Mouse (Mus musculus) CD4-positive, CD25-positive, alpha-beta regulatory T cell, adult 4 months (primary cell): Measurements from ENCODE around the gene Pde1a. TPM values are rescaled to one million over a fixed set of nuclear protein-coding genes. Genes with fewer than 3 reads are reported as not detected.

Experiments
- ATAC-seq: one replicate; pipeline ENCODE4 v1.8.0; 2017
- polyA plus RNA-seq, 2 experiments: library from polyadenylated mRNA; unstranded; fragments of 100-300 nt; shearing (Covaris generic); gene quantifications; one replicate each; pipeline ENCODE4 v1.2.1; 2017

Pde1a gene
- polyA plus RNA-seq, 2 experiments from 2014 or later, result not detected

DNA sequence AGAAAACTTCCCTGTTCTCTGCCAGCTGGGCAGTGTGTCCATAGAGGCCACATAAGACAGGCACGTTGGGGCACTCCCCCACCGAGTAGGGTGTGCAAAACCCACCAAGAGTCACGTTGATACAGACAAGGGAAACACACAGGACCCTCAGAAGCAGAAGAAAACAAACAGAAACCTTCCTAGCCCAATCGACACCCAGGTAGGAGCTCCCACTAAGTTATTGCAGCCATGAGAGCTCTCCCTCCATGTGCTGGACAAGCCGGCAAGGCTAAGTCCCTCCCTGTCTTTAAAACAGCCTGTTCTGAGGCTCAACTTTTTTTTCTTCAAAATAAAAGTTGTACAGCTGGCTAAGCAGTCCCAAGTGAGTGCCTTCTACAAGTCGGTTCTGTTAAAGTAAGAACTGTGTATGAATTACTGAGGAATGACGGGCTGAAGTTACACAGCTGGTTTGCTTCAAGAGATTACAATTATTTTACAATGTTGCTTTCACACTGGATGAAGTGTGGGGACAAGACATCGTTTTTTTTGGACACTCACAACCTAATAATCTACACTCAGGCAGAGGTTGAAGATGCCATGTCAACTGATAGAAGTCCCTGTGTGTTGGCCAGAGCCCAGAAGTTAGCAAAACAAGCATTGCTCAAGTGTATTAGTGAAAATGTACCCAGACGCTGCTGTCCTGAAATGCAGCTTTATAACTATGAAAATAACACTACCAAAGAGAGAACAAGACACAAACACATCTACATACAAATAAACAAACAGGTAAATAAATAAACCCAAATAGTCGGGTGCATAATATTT lies 90.4 kb downstream of the Pde1a start:
- no peak for ATAC-seq

GRCm38 (mm10) chr2:80037971-80038370 lies 91.3 kb downstream of the Pde1a start:
- ATAC-seq, result no peak

DNA sequence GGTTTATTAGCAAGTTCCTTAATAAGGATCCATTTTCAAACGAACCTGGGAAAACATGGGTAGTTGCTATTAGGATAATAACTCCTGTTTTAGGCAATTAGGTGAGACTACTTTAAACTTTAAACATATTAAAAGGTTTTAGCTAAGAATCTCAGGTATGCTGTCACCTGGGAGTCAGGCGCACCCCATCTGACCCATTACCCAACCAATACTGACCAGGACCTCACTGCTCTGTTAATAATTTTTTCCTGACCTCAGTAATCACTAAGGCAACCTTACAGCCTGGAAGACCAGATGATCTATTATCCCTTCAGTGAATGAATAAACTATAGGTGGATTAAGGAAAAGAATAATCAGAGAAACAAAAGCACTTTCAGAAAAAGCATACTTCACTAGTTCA lies 100.2 kb downstream of the Pde1a start:
- ATAC-seq, result no peak

GRCm38 (mm10) chr2:80026053-80026452 lies 103.2 kb downstream of the Pde1a start:
- no peak for ATAC-seq

DNA sequence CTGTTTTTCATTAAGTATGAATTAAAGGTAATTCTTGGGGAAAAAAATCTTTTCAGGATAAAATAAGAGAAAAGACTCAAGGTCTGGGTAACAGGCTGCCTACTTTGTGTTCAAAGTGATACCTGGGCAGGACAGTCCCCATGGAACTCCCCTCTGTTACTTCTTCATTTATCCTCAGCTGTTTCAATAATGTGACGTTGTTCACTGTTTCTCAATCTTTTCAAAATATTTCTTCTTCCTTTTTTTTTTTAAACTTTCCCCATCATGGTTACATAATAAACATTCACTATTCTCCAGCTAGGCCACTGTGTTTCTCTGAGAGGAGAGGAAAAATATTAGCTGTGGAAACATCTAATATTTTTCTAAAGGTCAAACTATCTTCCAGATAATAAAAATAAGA lies 103.7 kb downstream of the Pde1a start:
- no peak for ATAC-seq

- no peak for ATAC-seq
Measured at GRCm38 (mm10) chr2:80025038-80025437, 104.2 kb downstream of the Pde1a start.

- ATAC-seq, result no peak
Measured at GRCm38 (mm10) chr2:80014161-80014560, 115.1 kb downstream of the Pde1a start.

DNA sequence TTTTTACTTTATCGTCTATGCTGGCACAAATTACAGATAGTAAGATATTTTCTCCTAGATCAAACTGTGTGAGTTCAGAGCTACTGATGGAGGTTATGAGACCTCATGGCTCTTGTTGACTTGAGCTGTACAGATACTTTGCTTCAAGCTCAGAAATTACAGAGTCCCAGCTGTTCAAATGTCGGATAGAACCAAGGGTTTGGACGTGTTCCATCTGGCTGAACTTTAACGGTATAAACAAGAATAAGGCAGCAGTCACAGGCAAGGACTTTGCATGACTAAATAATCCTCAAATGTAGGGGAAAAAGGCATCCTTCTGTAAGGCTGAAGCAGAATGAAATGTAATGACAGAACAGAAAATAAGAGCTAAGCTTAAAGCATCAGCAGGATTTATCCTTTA lies 116.2 kb downstream of the Pde1a start:
- no peak for ATAC-seq

DNA sequence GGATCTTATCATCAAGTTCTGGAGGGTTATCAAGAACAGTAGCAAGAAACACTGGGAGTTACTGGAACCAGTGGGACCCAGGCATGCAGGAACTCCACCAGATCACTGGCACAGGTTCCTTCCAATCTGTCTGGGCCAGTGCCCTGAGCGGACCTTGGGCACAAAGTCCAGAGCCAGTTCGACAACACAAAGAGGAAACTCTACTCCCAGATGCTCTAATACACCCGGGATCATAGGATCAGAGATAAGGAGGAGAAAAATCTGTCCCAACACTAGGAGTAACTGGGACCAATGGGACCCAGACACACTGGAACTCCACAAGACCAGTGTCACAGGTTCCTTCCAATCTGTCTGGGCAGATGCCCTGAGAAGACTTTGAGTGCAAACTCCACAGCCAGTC lies 130.1 kb downstream of the Pde1a start:
- ATAC-seq, result no peak

DNA sequence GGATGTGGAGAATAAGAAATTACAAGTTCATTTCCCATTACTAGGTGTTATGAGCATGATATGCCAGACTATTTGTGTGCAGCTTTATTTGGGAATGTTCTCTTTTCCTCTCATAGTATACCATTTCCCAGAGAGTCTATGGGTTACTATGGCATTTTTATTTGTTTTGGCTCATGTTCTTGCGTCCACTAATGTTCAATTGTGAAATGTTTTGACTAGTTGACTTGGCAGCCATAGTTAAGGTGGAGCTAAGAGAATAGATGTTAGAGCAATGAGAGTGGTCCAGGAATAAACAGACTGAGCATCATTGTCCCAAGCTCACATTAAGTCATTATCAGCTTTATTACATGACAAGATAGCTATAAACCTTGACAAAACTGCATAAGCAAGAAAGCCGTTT lies 130.8 kb downstream of the Pde1a start:
- no peak for ATAC-seq

GRCm38 (mm10) chr2:79991642-79992041 lies 137.6 kb downstream of the Pde1a start:
- ATAC-seq, result no peak

DNA sequence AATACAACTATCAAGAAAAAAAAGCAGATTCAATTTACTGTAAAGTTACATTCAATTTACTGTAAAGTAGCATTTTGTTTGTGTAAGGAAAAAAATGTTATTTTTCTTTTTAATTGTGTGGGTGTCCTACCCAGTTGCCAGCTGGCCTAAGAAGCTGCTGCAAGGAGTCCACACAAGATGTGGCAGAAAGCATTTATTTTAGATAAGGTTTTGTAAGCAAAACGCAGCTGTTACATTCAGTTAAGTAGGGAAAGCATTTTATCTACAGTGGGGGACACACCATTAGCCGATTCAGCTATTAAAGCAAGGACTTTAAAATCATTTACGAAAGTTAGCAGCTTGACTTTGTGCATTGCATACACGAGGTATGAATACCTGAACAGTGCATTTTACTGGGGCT lies 145.5 kb downstream of the Pde1a start:
- ATAC-seq, result no peak

DNA sequence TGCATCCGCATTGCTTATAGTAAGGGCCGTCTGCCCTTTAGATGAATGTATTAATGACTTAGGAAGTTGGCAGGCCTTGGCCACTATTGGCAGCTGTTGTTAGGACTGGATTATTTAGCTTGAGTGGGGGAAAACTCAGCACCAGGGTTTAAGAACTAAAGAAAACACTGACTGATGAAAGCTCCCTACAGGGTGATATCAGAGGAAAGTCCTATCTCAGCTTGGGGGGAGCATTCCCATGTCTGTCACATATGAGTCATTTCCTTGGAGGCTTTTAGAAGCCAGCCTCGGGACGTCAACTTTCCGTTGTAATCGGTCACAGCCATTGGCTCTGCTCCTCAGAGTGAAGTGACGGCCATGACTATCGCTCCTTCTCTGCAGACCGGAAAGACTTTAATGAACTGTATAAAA lies 146.0 kb downstream of the Pde1a start:
- no peak for ATAC-seq

GRCm38 (mm10) chr2:79981781-79982180 lies 147.5 kb downstream of the Pde1a start:
- no peak for ATAC-seq

- no peak for ATAC-seq
Measured at GRCm38 (mm10) chr2:79978992-79979391, 150.3 kb downstream of the Pde1a start.

GRCm38 (mm10) chr2:79977259-79977658 lies 152.0 kb downstream of the Pde1a start:
- ATAC-seq, result no peak

DNA sequence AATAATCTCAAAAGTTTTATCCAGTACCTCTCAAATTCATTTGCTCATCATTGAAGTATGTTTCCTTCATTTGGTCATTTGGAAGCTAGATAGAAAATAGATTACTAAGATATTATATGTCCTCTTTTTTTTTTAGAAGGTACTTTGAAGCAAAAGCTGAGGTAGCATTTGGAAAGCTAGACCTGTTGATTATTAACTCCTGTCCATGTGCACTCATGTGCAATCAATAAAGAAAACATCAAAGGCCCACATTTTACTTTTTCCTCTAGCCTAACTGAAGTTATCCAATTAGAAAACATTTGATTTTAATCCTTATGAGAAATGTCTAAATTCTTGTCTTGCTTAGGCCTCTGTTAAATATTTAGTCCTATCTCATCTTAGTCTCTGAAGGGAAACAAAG lies 153.3 kb downstream of the Pde1a start:
- ATAC-seq, result no peak

DNA sequence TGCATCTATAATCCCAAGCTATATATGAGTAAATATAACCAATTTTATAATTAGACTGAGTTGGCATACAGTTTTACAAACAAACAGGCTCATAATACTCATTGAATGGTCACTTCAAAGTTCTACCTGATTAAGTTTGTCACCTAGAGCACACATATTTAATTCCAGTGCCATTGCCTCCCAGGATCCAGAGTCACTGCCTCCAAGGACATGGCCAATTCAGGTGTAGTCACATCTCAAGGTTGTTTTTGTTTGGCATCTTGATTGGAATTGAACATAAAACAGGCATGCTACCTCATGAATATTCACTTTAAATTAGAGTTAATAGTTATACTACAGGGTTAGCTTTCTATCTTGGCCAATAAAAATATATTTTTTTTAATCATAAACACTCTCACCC lies 157.0 kb downstream of the Pde1a start:
- no peak for ATAC-seq

DNA sequence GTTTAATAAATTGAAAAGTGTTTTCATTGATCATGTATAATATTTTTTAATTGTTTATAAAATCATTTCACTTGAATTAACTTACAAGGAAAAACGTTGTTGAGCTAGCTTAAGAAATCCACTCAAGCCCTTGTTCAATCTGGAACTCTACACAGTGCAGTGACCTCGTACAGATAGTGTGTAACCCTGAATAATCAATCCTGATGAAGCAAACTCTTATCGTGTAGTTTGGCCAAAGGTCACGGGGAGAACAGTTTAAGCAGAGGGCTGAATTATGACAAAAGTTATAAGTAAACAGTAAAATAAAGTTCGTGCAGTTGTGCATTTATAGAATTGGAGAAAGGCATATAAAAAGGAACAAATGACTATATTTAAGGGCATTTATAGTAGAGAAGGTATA lies 159.7 kb downstream of the Pde1a start:
- ATAC-seq, result no peak

DNA sequence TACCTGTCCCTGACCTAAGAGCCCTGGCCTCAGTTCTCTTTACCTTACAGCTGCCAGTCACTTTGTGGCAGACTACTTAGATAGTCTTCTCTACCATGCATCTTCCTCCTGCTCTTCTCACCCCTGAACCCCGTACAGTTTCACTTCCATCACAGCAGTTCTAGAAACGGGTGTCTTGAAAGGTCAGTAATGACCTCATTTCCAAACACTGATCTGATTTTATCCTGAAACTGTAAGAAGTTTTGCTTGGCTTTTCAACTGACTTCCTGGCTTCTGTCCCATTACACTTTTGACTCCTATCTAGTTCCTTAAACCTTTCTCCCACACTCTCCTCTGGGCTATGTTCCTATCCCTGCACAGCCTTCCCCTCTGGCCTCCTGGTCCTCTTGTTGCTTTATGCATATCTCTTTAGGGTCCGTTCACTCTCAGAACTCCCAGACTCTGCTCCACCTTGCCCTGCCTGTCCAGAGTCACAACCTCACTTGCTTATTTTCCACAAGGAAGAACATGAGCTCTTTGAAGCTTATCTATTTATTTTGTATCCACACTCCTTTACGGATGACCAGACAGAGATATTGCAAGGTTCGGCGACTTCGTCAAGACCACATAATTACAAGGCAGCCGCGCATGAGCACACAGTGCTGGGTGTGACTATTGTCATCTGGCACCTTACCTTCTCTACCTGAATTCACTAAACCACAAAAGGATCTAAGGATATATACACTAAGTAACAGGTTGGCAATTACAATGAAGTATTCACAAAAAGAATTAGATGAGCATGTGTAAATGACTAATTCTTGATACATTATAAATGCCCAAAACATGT lies 162.4 kb downstream of the Pde1a start:
- no peak for ATAC-seq

- ATAC-seq, result no peak
Measured at GRCm38 (mm10) chr2:79966086-79966485, 163.2 kb downstream of the Pde1a start.

DNA sequence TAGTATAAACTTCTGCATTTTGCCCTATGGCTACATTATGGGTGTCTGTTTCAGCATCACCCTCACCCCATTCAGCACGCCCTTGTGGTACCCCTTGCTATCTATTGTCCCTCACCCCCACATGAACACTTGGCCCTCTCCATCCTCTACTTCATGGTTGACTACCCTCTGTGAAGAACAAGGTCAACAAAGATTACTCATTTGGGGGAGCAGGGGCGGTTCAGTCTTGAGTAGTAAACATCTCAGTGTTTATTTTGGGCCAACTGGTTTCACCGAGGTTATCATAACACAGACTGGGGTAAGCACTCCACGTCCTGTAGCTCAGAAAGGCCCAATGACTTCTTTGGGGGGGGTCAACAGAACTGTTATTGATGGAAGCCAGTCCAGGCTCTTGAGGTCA lies 164.3 kb downstream of the Pde1a start:
- no peak for ATAC-seq

DNA sequence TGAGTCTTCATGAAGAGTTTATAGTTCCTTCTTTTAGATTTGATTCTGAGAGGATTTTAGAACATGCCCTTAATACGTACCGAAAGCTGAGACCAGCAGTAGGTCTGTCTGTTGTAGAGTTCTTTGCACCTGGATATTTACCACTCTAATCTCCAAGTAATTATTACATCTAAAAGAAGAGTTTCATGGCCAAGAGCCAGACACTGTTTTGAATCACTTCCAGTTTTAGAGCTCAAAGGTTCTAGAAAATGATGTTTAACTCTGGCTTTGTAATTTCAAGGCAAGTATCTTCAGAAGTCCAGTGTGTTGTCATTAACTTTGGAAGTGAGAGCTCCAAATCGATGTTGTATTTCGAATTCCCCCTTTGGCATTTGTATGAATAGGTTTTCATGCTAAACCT lies 167.8 kb downstream of the Pde1a start:
- ATAC-seq, result no peak
